Mouse (Mus musculus): Measurements from ENCODE around the gene Gm10340. TPM values are rescaled to one million over a fixed set of nuclear protein-coding genes. Genes with fewer than 3 reads are reported as not detected.
"Not testable (repeated sequence)": the region's sequence is repeated elsewhere in the genome, so short reads cannot be mapped to it uniquely, and the experiment has no call there.

The Gm10340 gene
- total RNA-seq (2014; fragmentation: Nextera tagmentation) = not detected in 2 replicates
- total RNA-seq (2017) = 0.52 TPM in 1 of 2 replicates, not detected in the other
- polyA plus RNA-seq (2012) = not detected in 2 replicates

GRCm38 (mm10) chr14:3133697-3134096 lies at the start of gene Gm10340:
Gene Gm10340, plus strand, starts transcription at chr14:3133997.
- H3K9me3 ChIP-seq (replicated peaks); H3K4me1 ChIP-seq (ENCODE audit: insufficient read depth, low read depth, low read length); ATAC-seq (ENCODE audit: extremely low read depth, insufficient number of reproducible peaks, low FRiP score, poor library complexity, severe bottlenecking): not testable (repeated sequence)

GRCm38 (mm10) chr14:3116051-3116450 lies 17.7 kb upstream of the Gm10340 start:
- not testable (repeated sequence) for DNase-seq (ENCODE audit: low spot score); H3K4me3 ChIP-seq (ENCODE audit: low read depth, low read length); H3K36me3 ChIP-seq (replicated peaks); H3K27me3 ChIP-seq (ENCODE audit: insufficient read depth, low read length); ATAC-seq (ENCODE audit: extremely low read depth, insufficient number of reproducible peaks, low FRiP score, poor library complexity, severe bottlenecking); H3K4me1 ChIP-seq (ENCODE audit: insufficient read depth, low read depth, low read length); H3K9me3 ChIP-seq (replicated peaks)

More at GRCm38 (mm10) chr14:3133697-3134096, at the start of gene Gm10340:
- DNase-seq (ENCODE audit: low spot score); H3K36me3 ChIP-seq (replicated peaks); H3K4me3 ChIP-seq (ENCODE audit: low read depth, low read length); H3K27me3 ChIP-seq (ENCODE audit: insufficient read depth, low read length): not testable (repeated sequence)

GRCm38 (mm10) chr14:3187955-3188354 lies 54.2 kb downstream of the Gm10340 start, which contains the start of gene Gm5795:
Gene Gm5795, plus strand, starts transcription at chr14:3188255.
- not testable (repeated sequence) for H3K27me3 ChIP-seq (ENCODE audit: insufficient read depth, low read length); ATAC-seq (ENCODE audit: extremely low read depth, insufficient number of reproducible peaks, low FRiP score, poor library complexity, severe bottlenecking); H3K4me3 ChIP-seq (ENCODE audit: low read depth, low read length)

More at GRCm38 (mm10) chr14:3187955-3188354, 54.2 kb downstream of the Gm10340 start, which contains the start of gene Gm5795:
- not testable (repeated sequence) for H3K9me3 ChIP-seq (replicated peaks); H3K36me3 ChIP-seq (replicated peaks); H3K4me1 ChIP-seq (ENCODE audit: insufficient read depth, low read depth, low read length); DNase-seq (ENCODE audit: low spot score)

Other genes starting within 250 kb of the Gm10340 start
- not detected in 2 replicates for gene Gm2888, start 104.0 kb upstream of the Gm10340 start, total RNA-seq (2014; fragmentation: Nextera tagmentation)
- 0.12 and 0.44 TPM in 2 replicates for gene Gm2888, start 104.0 kb upstream of the Gm10340 start, total RNA-seq (2017)
- not detected in 2 replicates for gene Gm2888, start 104.0 kb upstream of the Gm10340 start, polyA plus RNA-seq (2012)
- gene Gm2897, start 84.7 kb upstream of the Gm10340 start, total RNA-seq (2014; fragmentation: Nextera tagmentation) = not detected in 2 replicates
- gene Gm2897, start 84.7 kb upstream of the Gm10340 start, total RNA-seq (2017) = 0.46 TPM in 1 of 2 replicates, not detected in the other
- not detected in 2 replicates for gene Gm2897, start 84.7 kb upstream of the Gm10340 start, polyA plus RNA-seq (2012)
- not detected in 2 replicates for gene Gm5795, start 54.3 kb downstream of the Gm10340 start, total RNA-seq (2014; fragmentation: Nextera tagmentation)
- gene Gm5795, start 54.3 kb downstream of the Gm10340 start, total RNA-seq (2017) = 0.52 and 0.71 TPM in 2 replicates
- gene Gm5795, start 54.3 kb downstream of the Gm10340 start, polyA plus RNA-seq (2012) = not detected in 2 replicates
- not detected in 2 replicates for gene D830030K20Rik, start 74.5 kb downstream of the Gm10340 start, total RNA-seq (2014; fragmentation: Nextera tagmentation)
- 0.64 and 0.82 TPM in 2 replicates for gene D830030K20Rik, start 74.5 kb downstream of the Gm10340 start, total RNA-seq (2017)
- gene D830030K20Rik, start 74.5 kb downstream of the Gm10340 start, polyA plus RNA-seq (2012) = not detected in 2 replicates
- not detected in 2 replicates for gene Gm2956, start 198.6 kb downstream of the Gm10340 start, total RNA-seq (2014; fragmentation: Nextera tagmentation)
- not detected in 2 replicates for gene Gm2956, start 198.6 kb downstream of the Gm10340 start, total RNA-seq (2017)
- gene Gm2956, start 198.6 kb downstream of the Gm10340 start, polyA plus RNA-seq (2012) = not detected in 2 replicates